In the genomic region with DNA sequence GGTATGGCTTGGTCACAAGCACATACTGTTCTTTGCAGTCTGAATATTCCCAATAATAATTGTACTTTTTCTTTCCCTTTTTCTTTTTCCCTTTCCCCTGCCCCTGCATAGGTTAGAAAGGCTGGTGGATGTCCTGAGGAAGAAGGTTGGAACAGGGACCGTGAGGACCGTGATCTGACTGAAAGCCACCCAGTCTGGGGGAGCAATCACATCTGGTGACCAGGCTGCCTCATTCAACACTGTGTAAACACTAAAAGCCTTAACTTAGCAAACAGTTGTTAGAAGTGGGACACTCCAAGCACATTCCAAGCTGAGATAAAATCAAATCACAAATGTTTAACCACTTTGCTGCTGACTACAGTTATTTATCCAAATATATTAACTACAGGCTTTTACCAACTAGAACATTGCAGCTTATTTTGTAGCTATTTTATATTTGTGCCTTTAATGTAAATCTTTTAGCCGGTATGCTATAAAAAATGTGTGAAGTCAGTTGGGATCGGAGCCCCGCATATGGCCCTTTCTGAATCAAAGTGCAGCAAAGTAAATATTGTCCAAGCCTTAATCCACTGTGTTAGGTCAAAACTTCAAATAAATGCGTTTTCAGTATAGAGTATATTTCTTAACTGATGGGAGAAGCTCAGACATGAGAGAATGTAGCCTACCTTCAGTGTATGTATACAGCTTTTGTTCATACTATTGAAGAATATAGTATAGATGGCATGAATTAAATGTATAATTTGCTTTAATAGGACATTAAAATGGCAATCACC, we compare ENCODE assay signal across 15 mouse cellular contexts. TPM values are rescaled to one million over a fixed set of nuclear protein-coding genes. Genes with fewer than 3 reads are reported as not detected.
DNase-seq lines count a peak whose midpoint lies in the region; ATAC-seq lines count a peak whose summit lies in the region.
"Had no signal": no experiment of that assay in that cellular context is flagged by ENCODE, and none has a peak within 500 bp of the region (broad histone marks: within the 10 kb centered on the region; RNA-seq: fewer than 3 reads in every experiment).

No protein-coding gene starts in this region.

- H3K27me3 ChIP-seq in hindbrain, embryonic 10.5 days (ENCODE audit: insufficient read depth, poor library complexity, severe bottlenecking), result no peaks in the 10 kb centered on the region
- H3K27me3 ChIP-seq in hindbrain, embryonic 12.5 days, result no peaks in the 10 kb centered on the region
- no peaks in the 10 kb centered on the region for H3K27me3 ChIP-seq in neural tube, embryonic 15.5 days (replicated peaks)

- no peak overlapping the region for H3K9ac ChIP-seq in hindbrain, embryonic 12.5 days
- H3K9ac ChIP-seq in neural tube, embryonic 15.5 days (replicated peaks), result no peak overlapping the region

- H3K4me2 ChIP-seq in hindbrain, embryonic 12.5 days (replicated peaks), result no peak overlapping the region
- no peak overlapping the region for H3K4me2 ChIP-seq in neural tube, embryonic 15.5 days

- no peaks in the 10 kb centered on the region for H3K36me3 ChIP-seq in hindbrain, embryonic 10.5 days
- no peaks in the 10 kb centered on the region for H3K36me3 ChIP-seq in hindbrain, embryonic 12.5 days
- H3K36me3 ChIP-seq in neural tube, embryonic 15.5 days, result no peaks in the 10 kb centered on the region

- no peak for ATAC-seq in hindbrain, embryonic 12.5 days (ENCODE audit: low FRiP score)
- no peak for ATAC-seq in neural tube, embryonic 15.5 days (ENCODE audit: low FRiP score)
- ATAC-seq in inflammation-experienced regulatory T-cells, adult 6 months, result no peak

- DNase-seq in hindbrain, embryonic 10.5 days (ENCODE audit: low spot score), result peak; percentile 20
- DNase-seq in neural tube, embryonic 10.5 days (ENCODE audit: extremely low spot score, low spot score), result peak; percentile 34
- DNase-seq in lung, postnatal 14 days, result peak; percentile 33
- DNase-seq in cerebellum, adult 8-10 months, result no peak
- DNase-seq in adrenal gland, postnatal 36 days, result no peak
- DNase-seq: adrenal gland, adult 2 months; heart, postnatal 14 days had no signal

- WGBS in hindbrain, embryonic 10.5 days, result 70% methylated on average over 6 of the region's 6 CpGs
- WGBS in hindbrain, embryonic 12.5 days, result 65% methylated on average over 6 of the region's 6 CpGs
- WGBS in neural tube, embryonic 15.5 days, result 82% methylated on average over 6 of the region's 6 CpGs

- H3K4me3 ChIP-seq in hindbrain, embryonic 10.5 days, result no peak overlapping the region
- H3K4me3 ChIP-seq in hindbrain, embryonic 12.5 days, result no peak overlapping the region
- H3K4me3 ChIP-seq in neural tube, embryonic 15.5 days (replicated peaks), result no peak overlapping the region

- H3K27ac ChIP-seq in hindbrain, embryonic 10.5 days, result no peak overlapping the region
- no peak overlapping the region for H3K27ac ChIP-seq in hindbrain, embryonic 12.5 days
- no peak overlapping the region for H3K27ac ChIP-seq in neural tube, embryonic 15.5 days (replicated peaks)
- H3K27ac ChIP-seq: macrophage had no signal

- no peaks in the 10 kb centered on the region for H3K4me1 ChIP-seq in hindbrain, embryonic 10.5 days (replicated peaks)
- no peaks in the 10 kb centered on the region for H3K4me1 ChIP-seq in hindbrain, embryonic 12.5 days
- H3K4me1 ChIP-seq in neural tube, embryonic 15.5 days, result no peaks in the 10 kb centered on the region

- no peaks in the 10 kb centered on the region for H3K9me3 ChIP-seq in hindbrain, embryonic 10.5 days
- no peaks in the 10 kb centered on the region for H3K9me3 ChIP-seq in hindbrain, embryonic 12.5 days (replicated peaks)
- H3K9me3 ChIP-seq in neural tube, embryonic 15.5 days (replicated peaks), result no peaks in the 10 kb centered on the region

RNA-seq across cellular contexts. Expression of a gene that starts 50.2 kb away (rescaled TPM):
- polyA plus RNA-seq in hindbrain, embryonic 10.5 days (2016; fragmentation: Nextera tagmentation; extraction: Ambion mirVana), result 1.2 and 1.6 TPM in 2 replicates
- 2.8 and 3.0 TPM in 2 replicates for polyA plus RNA-seq in hindbrain, embryonic 12.5 days (2016; fragmentation: Nextera tagmentation; extraction: Ambion mirVana)
- polyA plus RNA-seq in neural tube, embryonic 15.5 days (2015; fragmentation: Nextera tagmentation; extraction: Ambion mirVana), result 0.40 and 1.1 TPM in 2 replicates
- not detected for polyA plus RNA-seq in inflammation-experienced regulatory T-cells, adult 6 months (2017; shearing (Covaris generic))
- not detected for total RNA-seq in adrenal gland, postnatal 36 days (2021)
- total RNA-seq: adrenal gland, adult 2 months; granulocyte monocyte progenitor cell, adult 5-6 weeks; layer of hippocampus, adult 8-10 months; left cerebral cortex, postnatal 10 days had no signal
- polyA plus RNA-seq: frontal cortex, adult 2 months; macrophage had no signal

Comparison
In these comparisons a context has a peak if more than half of its experiments do, and no peak if none do; other contexts are left out.
1. DNase-seq: peak in hindbrain, embryonic 10.5 days (single experiment), neural tube, embryonic 10.5 days (single experiment) and lung, postnatal 14 days (single experiment); none in cerebellum, adult 8-10 months (single experiment) and adrenal gland, postnatal 36 days (0 of 2).